Mouse (Mus musculus): ENCODE data around the gene Nkx2-5.
A peak's percentile ranks its signal among the peaks of the same experiment; 100 is the strongest.

Nkx2-5 gene

DNA sequence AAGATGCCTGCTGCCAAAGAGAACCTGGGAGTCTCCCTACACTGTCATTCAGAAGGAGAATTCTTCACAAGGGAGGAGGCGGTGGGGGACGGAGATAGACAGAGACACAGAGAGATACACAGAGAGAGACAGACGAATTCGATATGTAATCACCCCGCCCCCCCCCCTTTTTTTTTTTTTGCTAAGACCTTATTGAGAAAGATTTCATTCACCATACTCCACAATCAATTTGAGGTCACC, at the start of gene Nkx2-5:
Nkx2-5 (minus strand) TSS at position 101 of the 240 bp plus-strand sequence.
- DNase-seq: no peak

DNA sequence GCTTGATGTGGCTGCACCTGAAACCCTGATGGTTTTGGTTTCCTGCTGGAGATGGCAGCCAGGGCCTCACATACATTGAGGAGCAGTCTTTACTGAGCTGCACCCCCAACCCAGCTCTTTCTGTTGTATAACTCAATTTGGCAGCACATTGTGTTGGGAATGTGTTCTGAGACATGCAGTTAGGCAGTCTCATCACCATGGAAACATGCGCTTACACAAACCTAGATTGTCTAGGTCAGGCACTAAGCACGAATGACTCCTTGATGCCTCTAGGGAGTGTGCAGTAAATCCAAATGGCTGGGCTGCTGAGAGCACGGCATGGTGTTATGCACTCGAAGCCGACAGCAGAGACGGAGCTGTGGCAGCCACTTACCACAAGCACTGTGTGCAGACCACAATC, 49.5 kb upstream of the Nkx2-5 start:
- DNase-seq: no peak

DNA sequence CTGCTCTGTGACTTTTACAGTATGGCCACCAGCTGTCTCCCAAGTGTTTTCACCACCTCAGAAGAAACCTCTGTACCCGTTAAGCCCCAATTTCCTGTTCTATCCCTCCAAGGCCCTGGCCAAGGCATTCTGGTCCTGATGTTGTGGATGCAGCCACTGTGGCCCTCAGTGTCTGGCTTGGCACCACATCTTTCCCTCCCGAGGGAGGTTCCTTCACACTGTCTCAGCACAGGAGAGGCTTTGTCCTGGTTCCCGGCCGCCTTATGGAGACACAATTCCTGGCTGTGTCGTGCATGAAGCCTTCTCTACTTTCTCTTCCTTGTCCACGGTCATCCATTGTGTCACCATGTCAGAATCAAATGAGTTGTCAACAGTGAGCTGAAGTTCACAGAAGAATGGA, 48.7 kb upstream of the Nkx2-5 start:
- no peak for DNase-seq

DNA sequence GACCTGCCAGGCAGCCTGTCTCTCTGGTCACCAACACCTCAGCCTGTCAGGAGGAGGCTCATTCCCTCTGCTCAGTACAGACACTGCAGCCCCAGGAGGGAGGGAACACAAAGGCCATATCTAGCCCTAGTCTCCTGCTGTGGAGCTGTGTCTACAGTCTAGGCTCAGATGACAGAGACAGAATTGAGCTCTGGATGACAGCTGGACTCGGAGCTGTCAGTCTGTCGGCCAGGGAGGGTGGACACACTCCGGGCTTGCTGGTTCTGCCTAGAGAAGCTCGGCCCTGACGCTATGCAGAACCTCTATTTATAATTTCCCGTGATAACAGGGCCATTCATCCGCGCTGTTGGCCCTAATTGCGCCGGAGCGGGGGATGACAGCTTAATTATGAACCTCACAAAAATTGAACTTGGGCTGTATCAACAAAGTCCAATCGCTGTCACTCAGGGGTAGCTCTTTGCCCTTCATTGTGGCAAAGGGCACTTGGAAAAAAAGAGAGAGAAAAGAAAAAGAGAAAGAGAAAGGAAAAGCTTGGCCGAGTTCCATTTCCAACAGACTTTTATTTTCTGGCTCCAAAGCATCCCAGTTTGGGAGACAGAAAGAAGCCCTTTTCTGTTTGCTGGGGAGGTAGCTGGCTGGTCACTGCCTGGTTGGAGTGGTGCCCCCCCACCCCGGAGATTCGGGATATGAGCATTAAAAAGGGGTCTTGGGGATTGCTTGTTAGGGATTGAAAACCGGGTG, 48.0 kb upstream of the Nkx2-5 start:
- peak; percentile 17 to 20 for DNase-seq

DNA sequence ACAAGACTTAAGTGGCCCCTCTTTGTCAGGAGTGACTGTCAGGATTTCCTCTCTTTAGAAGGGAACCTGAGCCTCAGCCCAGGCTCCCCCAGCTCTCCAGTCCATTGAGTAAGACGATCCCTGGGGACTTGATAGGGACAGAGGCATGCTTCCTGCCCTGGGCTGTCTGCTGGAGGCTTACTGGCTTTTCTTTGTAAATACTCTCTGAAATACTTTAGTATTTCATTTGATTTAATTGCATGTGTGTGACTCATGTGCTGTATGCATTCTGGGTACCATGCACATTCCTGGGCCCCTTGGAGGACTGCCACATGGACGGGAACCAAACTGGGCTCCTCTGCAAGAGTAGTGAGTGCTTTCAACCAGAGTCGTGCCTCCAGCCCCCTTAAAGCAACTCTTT, 43.1 kb upstream of the Nkx2-5 start:
- DNase-seq: no peak

DNA sequence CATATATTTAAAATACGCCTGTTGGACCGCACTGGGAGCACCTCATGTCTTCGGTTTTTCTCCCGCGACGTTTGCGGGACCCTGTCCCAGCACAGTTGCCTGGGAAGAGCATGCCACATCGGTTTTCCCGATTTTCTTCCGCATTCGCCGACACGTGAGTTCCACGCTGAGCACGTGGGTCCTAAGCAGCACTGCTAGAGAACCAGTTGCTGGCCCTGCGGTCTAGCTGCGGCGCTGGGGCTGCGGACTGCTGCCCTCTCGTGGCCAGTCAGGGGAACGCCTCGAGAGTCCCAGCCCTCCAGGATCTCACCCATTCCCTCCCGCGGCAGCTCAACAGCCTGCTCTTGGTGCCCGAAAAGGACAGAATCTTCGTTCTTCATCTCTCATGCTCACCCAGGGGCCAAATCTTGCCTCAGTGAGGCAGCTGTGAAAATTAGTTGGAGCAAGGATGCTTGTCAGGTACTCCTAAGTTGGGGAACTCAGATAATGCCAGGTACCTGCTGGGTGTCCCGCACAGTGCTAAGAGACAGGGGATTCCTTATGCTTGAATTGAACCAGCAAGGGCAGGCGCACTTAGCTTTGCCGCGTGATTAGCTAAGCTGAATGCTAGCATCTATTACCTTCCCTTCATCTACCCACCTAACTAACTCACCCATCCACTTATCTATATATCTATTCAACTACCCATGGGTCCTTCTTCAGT, 41.4 kb upstream of the Nkx2-5 start:
- peak; percentile 89 to 91 for DNase-seq

DNA sequence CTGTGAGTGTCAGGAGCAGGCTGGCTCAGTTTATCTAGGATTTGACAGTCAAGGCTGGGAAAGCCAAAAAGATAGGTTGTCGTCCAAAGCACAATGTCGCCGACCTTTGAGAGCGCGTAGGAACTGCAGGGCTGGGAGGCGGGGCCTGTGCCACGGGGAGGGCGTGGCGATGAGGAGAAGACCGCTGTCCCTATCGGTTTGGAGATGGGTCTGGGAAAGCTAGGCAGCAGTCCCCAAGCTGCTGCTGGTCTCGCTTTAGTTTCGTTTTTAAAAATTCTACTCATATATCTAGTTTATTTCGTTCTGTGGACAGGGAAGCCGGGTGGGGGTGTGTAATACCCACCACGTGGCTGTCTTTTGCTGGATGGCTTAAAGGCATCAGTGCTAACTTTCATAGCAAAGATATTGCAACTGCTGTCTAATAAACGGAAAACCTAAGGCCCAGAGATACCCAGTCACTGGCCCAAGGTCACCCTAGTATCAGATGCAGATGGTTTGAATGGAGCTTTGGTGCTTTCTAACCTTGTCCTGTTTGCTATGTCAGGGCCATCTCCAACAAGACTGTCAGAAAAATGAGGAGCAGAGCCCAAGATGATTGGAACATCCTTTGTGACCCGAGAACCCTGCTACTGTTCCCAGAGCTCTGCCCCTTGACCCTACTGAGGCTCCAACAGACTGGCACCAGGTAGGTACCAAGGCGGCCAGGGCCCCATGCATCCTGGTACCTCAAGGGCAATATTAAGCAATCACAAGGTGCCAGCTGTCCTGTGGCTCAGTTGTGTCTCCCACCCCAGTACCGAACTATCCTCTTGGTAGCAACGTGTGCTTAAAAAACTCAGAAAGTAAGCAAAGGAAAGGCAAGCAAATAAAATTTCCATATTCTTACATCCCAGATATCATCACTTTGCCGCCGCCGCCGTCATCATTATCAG, 40.5 kb upstream of the Nkx2-5 start:
- peak; percentile 75 to 87 for DNase-seq

DNA sequence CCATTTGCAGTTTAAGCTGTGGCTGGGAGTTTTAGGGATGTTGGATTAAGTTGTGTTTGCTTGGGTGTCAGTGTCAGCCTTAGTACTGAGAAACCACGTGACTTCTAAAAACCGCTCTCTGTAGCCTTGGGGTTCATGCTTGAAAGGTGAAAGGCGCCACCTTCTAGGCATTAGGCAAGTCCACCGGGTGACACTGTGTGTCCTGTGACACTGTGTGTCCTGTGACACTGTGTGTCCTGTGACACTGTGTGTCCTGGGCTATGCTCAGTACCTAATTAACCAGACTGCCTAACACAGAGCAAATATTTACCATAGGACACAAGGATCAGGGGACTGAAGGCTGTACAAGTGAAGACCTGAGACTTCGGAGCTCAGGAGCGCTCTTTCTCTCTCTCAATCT, 38.8 kb upstream of the Nkx2-5 start:
- DNase-seq: no peak

DNA sequence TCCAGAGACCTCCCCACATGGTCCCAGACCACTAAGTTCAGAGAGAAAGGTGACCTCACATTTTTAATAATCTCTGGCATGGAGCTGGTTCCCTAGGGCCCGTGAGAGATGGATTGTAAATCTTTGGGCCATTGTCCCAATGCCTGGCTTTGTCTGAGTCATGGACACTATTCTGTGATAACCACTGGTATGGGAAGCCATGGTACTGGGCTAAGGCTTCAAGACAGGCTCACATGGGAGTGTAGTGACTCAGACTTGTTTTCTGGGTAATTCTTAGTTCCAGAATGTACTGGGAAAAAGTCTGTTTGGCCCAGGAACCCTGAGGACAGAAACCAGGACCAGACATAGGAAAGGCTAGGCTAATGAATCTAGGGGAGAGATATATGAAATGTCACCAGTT, 37.9 kb upstream of the Nkx2-5 start:
- no peak for DNase-seq

DNA sequence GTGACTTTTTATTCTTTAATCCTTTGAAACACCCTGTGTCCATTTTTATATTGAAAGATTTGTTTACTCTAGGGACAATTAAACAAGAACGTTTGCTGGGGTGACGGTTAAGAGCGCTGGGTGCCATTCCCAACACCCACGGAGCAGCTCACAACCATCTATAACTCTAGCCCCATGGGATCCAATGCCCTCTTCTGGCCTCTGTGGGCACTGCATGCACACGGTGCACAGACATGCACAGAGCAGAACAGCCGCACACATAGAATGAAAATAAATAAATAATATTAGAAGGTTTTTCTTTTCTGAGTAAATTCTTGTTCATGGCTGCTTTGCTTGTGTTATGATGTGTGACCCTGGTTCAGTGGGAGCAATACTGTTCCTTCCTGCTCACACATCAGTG, 34.4 kb upstream of the Nkx2-5 start:
- DNase-seq: no peak

DNA sequence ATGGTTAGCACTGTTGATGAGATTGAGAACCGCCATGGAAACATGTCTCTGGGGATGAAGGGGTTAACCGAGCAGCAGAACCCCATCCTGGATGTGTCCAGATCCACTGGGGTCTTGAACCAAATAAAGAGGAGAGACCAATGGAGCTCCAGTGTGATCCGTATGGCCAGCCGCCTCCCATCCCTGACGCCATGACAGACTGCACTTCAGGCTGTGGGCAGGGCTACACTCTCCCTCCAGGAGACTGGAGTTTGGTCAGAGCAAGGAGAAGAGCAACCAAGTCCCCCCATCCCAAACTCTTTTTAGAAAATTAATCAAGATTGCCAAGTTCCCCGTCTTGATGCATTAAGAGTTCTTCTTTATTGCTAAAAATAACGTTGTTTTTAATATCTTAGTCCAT, 33.1 kb upstream of the Nkx2-5 start:
- no peak for DNase-seq

DNA sequence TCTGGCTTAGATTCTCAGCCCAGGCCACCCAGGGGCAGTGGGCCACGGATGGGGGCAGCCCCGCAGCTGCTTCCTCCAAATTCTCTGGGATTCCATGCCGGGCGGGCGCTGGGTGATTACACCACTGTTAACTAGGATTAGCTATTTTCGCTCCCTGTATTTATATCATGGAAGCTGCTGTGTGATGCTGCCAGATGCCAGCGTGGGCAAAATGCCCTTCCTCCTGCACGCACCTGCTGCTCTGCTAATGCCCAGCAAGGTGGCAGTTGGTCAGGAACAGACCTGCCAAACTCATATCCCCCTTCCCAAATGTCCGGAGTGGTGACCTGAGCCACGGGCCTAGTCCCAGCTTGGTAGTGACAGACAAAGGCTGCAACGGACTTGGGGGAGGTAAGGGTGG, 29.7 kb upstream of the Nkx2-5 start:
- DNase-seq: no peak

DNA sequence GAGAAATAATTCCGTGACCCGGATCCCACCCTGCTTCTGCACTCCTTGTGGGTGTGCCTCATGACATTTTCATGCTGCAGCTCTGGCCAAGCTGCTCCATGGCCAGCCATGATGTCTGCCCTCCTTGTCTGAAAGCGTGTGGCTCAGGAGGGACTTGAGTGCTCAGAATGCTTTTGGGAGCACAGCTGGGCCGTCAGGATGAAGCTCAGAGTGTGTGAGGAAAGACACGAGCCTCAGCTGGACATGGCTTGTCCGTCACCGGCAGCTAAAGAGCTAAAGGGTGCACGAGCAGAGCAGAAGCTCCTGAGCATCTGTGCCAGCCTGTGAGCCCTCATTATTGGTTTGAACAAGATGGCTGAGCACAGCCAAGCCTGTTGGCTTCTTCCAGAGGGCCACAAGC, 28.7 kb upstream of the Nkx2-5 start:
- no peak for DNase-seq

DNA sequence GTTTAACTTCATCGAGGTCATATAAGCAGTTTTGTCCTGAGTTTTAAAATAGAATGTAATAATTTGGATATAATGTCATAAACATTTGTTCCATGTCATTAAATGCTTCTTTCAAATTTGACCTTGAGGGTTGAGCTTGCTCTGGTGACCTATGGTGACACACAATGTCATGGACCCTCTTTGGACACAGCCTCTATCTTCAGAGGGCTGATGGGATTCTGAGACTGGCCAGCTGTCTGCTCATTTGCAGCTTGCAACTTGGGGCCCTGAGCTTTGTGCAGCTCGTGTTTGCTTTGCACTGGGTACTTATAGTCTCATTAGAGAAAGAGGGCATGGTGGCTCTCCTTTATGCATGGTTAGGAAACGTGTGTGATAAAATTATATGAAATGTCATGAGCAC, 28.1 kb upstream of the Nkx2-5 start:
- DNase-seq: no peak

DNA sequence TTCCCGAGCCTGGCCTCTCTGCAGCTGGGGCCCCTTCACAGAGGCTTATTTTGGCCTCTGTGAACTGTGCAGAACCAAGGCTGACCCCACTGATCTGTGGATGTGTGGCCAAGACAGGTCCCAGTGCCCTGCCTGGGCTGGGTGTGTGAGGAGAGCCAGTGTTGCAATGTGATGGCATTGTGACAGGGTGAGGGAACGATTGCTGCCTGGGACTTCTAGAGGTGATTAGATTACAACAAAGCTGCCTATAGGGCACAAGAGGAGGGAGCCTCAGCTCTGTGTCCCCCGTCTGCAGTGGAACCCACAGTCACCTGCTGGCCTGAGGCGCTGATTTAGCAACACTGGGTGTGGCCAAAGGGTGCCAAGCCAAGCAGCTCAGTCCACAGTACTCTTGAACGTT, 23.9 kb upstream of the Nkx2-5 start:
- DNase-seq: no peak

DNA sequence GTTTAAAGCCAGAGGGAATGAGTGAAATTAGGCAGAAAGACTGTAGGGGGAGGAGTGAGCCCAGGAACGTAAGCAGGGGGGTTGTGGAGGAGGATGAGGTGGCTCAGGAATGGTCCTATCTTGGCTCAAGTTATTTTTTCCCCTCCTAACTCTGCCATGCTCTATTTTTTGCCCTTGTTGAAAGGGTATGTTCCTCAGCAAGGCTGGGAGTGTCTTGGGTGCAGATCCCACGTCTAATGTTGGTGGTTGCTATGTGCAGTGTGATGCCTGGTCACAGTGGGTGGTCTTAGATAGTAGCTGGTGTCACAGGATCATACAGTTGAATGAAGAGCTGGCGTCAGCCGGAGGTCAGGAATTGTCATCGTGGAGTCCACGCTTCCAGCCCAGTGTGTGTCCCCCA, 20.3 kb upstream of the Nkx2-5 start:
- no peak for DNase-seq

DNA sequence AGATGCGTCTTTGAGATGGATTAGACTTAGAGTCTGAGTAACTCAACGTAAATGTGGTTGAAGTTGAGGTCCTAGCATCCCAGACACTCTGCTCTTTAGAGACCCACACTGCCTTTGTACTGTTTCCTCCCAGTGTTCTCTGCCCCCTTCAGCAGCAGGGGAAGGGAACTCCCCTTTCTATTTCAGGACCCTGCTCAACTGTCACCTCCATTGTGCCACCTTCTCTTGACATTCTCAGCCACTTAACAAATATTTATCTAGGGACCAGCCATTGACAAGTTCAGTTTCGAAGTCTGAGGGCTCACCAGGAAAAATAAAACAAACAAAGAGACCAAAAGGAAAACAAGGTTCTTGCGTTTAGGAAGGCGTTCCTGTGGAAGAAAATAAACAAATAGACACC, 19.5 kb upstream of the Nkx2-5 start:
- DNase-seq: no peak

DNA sequence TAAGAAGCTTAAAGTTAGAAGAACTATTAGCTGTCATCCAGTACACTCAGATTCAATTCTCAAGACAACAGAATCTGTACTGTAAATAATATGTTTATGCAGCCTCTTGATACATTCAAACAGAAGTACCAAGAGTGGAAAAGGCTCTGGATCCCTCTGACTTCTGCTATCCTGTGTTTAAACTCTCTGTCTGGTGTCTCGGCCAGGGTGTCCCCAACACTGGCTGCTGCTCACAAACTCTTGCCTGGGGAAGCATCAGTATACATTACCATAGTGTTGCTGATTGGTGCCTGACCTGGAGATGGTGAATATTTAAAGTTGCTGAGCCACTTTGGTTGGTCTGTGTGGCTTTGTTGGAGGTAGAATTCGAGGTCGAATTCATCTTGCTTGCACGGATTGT, 17.0 kb upstream of the Nkx2-5 start:
- DNase-seq: no peak

DNA sequence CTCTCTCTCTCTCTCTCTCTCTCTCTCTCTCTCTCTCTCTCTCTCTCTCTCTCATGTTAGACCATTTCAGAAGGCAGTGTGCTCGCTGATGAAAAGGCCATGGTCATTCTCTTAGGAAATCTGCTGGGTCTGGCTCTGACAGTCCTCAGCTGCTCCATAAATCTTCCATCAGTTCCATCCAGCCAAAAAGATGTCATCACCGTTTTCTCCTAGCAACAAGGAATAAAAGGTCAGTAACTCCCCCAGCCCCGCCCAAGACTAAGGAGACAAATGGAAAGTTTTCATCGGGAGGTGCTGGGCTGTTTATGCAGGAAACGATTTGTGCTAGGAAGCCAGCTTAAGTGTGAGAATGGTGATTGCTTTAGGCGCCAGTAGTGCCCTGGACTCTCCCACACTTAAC, 16.6 kb upstream of the Nkx2-5 start:
- no peak for DNase-seq

DNA sequence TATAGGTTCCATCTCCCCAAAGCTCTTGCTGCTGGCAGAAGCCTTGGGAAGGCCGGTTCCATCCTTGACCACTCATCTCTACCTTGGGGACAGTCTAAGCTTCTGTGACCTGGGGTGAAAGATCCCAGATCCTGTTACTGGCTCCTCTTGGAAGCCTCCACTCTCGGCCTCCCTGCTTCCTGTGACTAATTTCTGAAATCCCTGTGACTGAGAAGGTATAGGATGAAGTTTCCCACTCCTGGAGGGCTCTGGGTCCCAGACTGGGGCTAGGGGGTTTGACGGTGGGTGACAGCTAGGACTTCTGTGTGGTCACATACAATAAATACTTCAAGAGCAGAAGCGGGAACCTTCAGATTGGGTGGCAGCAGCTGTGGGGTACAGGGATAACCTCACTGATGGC, 16.1 kb upstream of the Nkx2-5 start:
- no peak for DNase-seq

DNA sequence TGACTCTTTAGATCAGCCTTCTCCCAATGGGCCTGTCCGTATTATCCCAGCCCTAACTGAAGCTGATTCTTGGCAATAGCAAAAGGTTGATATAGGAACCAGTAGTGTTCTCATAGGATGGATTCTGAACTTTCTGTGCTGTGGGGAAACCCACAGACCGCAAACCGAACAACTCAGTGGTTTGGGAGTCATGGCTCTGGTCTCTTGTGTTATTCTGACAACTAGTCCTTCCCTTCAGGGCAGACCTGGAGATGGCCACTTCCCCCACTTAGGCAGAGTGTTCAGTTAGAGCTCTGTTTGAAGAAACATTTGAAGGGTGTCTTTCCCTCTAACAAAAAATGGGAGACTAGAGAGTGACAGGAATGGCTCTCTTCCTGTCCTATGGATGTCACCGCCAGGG, 7.5 kb upstream of the Nkx2-5 start:
- no peak for DNase-seq

DNA sequence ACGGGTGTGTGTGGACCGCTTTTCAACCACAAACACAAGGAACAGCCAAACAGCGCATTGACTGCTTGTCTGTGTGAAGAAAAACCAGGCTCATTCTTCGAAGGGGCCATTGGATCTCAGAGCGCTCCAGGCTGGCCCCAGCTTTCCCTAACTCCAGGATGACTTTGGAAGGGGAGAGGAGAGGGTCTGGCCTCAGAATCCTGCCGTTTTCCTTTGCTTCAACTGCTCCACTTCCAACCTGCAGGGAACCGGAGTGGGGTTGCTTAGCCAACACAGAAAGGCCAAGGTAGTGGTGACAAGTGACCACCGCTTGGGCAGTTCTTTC, 6.3 kb upstream of the Nkx2-5 start:
- DNase-seq: no peak

DNA sequence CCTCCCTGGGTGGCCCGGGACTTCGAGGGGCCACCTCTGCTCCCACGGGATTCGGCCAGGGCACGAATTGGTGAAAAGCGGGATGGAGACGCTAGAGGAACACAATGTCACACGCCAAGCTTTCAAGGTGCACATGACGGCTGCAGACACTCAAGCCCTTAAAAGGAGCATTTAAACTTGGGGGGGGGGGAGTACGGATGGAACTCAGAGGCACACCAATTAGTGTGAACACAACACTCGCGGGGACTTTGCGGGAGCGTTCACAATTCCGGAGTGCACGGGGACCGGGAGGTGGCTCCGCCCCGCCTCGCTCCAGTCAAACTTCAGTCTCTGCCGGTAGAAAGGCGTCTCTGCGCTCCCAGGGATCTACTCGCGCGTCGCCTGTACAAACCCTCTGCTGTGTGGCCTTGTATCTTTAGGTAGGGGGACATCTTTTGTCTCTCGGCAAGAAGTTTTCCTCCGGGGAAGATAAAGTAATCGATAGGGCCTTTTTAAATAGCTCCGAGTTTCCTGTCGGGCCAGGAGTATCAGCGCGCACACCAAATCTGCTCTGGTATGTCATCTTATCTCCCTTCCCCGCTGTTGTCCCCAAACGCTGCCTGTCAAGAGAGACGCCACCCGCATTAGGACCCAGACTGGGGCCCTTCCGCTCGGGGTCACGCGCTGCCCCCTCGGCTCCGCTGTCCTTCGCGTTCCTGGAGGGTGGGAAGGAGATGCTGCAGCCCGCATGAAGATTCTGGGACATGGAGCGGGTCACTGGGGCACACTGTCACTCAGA, 5.7 kb upstream of the Nkx2-5 start:
- peak in 1 of 2 experiments; percentile 14 for DNase-seq

Measured in cerebellum, postnatal 25 days (tissue).